In genomic region chr13:9093316-9094155, GRCm38 (mm10) we compare ENCODE assay signal across 8 mouse cellular contexts. TPM values are rescaled to one million over a fixed set of nuclear protein-coding genes. Genes with fewer than 3 reads are reported as not detected.
A peak's percentile ranks its signal among the peaks of the same experiment; 100 is the strongest.
DNase-seq lines count a peak whose midpoint lies in the region; ATAC-seq and TF ChIP-seq lines count a peak whose summit lies in the region.

Gene Larp4b, plus strand, starts transcription at chr13:9093881.

- H3K4me1 ChIP-seq in bone marrow macrophage, adult 2 months (ENCODE audit: control insufficient read depth, insufficient read depth, low read length) = peaks cover 15% of the 10 kb centered on the region
- peaks cover 2% of the 10 kb centered on the region; the same call in 1 of the 2 replicates for H3K4me1 ChIP-seq in embryonic fibroblast, embryonic 13.5 days (ENCODE audit: control insufficient read depth, insufficient read depth, low read length)
- H3K4me1 ChIP-seq in heart, embryonic 10.5 days = peaks cover 12% of the 10 kb centered on the region; the same call in 1 of the 2 replicates
- peaks cover 25% of the 10 kb centered on the region for H3K4me1 ChIP-seq in kidney, embryonic 15.5 days

- peak within 1 kb of the TSS; percentile 93 for H3K9ac ChIP-seq in kidney, embryonic 15.5 days

- H3K36me3 ChIP-seq in heart, embryonic 10.5 days = no peaks in the 10 kb centered on the region
- H3K36me3 ChIP-seq in kidney, embryonic 15.5 days = no peaks in the 10 kb centered on the region

- peak; percentile 100 for ATAC-seq in kidney, embryonic 15.5 days (replicated peaks; ENCODE audit: low FRiP score)
- peak; percentile 97 for ATAC-seq in monocyte, adult 5-6 weeks (replicated peaks; ENCODE audit: insufficient number of reproducible peaks, low FRiP score, low TSS enrichment, poor library complexity, severe bottlenecking)

- no peaks in the 10 kb centered on the region for H3K9me3 ChIP-seq in heart, embryonic 10.5 days
- H3K9me3 ChIP-seq in kidney, embryonic 15.5 days (replicated peaks) = no peaks in the 10 kb centered on the region

- TF ChIP-seq POLR2A in bone marrow macrophage, adult 2 months (IDR thresholded peaks at IDR 0.05; ENCODE audit: borderline replicate concordance, low read depth, low read length) = no peak
- peak; percentile 95 for TF ChIP-seq POLR2A in embryonic fibroblast, embryonic 13.5 days (IDR thresholded peaks at IDR 0.05; ENCODE audit: low read depth, low read length)

- no peak for TF ChIP-seq CTCF in bone marrow macrophage, adult 2 months (IDR thresholded peaks at IDR 0.05; ENCODE audit: low read depth, low read length)
- no peak for TF ChIP-seq CTCF in embryonic fibroblast, embryonic 13.5 days (IDR thresholded peaks at IDR 0.05; ENCODE audit: borderline replicate concordance, insufficient read depth, low read length)

- DNase-seq in A20 (ENCODE audit: low read depth, low spot score) (peak; percentile 98), liver (peak; percentile 98)
- DNase-seq in heart, embryonic 10.5 days (ENCODE audit: low spot score) = peak; percentile 99
- peak; percentile 95 to 97 for DNase-seq in spleen, postnatal 4 days (ENCODE audit: low spot score in 2 of 2)

- peak within 1 kb of the TSS; percentile 68 for H3K4me2 ChIP-seq in kidney, embryonic 15.5 days

- H3K4me3 ChIP-seq in bone marrow macrophage, adult 2 months (ENCODE audit: insufficient read depth, low read length) = peak within 1 kb of the TSS; percentile 96
- H3K4me3 ChIP-seq in embryonic fibroblast, embryonic 13.5 days (ENCODE audit: insufficient read depth, low read length) = peak within 1 kb of the TSS; percentile 91
- H3K4me3 ChIP-seq in heart, embryonic 10.5 days = peak within 1 kb of the TSS; percentile 100
- H3K4me3 ChIP-seq in kidney, embryonic 15.5 days (replicated peaks) = peak within 1 kb of the TSS; percentile 99

- under 1% methylated on average over 91 of the region's 92 CpGs for WGBS in heart, embryonic 10.5 days
- under 1% methylated on average over 92 of the region's 92 CpGs for WGBS in kidney, embryonic 15.5 days

- H3K27ac ChIP-seq in bone marrow macrophage, adult 2 months (ENCODE audit: insufficient read depth, low read depth, low read length) = peak within 1 kb of the TSS; percentile 90
- H3K27ac ChIP-seq in embryonic fibroblast, embryonic 13.5 days (ENCODE audit: insufficient read depth, low read length) = peak within 1 kb of the TSS; percentile 88
- peak within 1 kb of the TSS; percentile 97 for H3K27ac ChIP-seq in heart, embryonic 10.5 days
- H3K27ac ChIP-seq in kidney, embryonic 15.5 days = peak within 1 kb of the TSS; percentile 96

- H3K27me3 ChIP-seq in heart, embryonic 10.5 days (ENCODE audit: insufficient read depth, poor library complexity, severe bottlenecking) = no peaks in the 10 kb centered on the region
- no peaks in the 10 kb centered on the region for H3K27me3 ChIP-seq in kidney, embryonic 15.5 days

RNA-seq across cellular contexts. Expression of gene Larp4b, which starts in this region (rescaled TPM):
- polyA plus RNA-seq in bone marrow macrophage, adult 2 months (2012; ENCODE audit: insufficient read depth, insufficient read length, missing spikeins) = 51.6 and 54.1 TPM in 2 replicates
- 54.6 and 59.6 TPM in 2 replicates for polyA plus RNA-seq in embryonic fibroblast, embryonic 13.5 days (2011; ENCODE audit: insufficient read length, low read depth, missing spikeins)
- polyA plus RNA-seq in heart, embryonic 10.5 days (2016; fragmentation: Nextera tagmentation; extraction: Ambion mirVana) = 29.3 and 32.1 TPM in 2 replicates
- polyA plus RNA-seq in kidney, embryonic 15.5 days (2015; fragmentation: Nextera tagmentation; extraction: Ambion mirVana) = 34.5 and 35.2 TPM in 2 replicates
- 46.8 to 79.4 TPM (median 51.9 TPM) in 3 replicates for total RNA-seq in monocyte, adult 5-6 weeks (2017)

Comparison
In these comparisons a context has a peak if more than half of its experiments do, and no peak if none do; other contexts are left out.
1. Peak in every context shown above with its lines: DNase-seq, ATAC-seq, H3K4me3 ChIP-seq and H3K27ac ChIP-seq.